Mouse (Mus musculus) left cerebral cortex, postnatal 4 days (tissue): ENCODE measurements around the gene Pard3. TPM values are rescaled to one million over a fixed set of nuclear protein-coding genes. Genes with fewer than 3 reads are reported as not detected.

Experiments
- DNase-seq: peaks from one replicate; pipeline ENCODE4 v3.0.0-alpha.2; 2022
- intact Hi-C: fragments of 180-260 bp; cut with DNase I; formaldehyde crosslinking; loops from one replicate; pipeline ENCODE4 v1.15.1; 2025
- total RNA-seq, 2 experiments: library from RNA; stranded (reverse); gene quantifications; 2 replicates each; pipeline ENCODE4 v1.2.3; 2021

Pard3 gene
- total RNA-seq, 2 experiments from 2014 or later, result 25.5 to 27.0 TPM

GRCm38 (mm10) chr8:127174411-127174810 is 110.7 kb downstream of the Pard3 start:
- DNase-seq, result no peak
- intact Hi-C loops, result no loop called here

- no peak for DNase-seq
- intact Hi-C loops, result loop anchor here (5.0 kb wide), 1 partner anchor 188 kb away; no protein-coding TSS in a partner anchor
These were observed 111.6 kb downstream of the Pard3 start for GRCm38 (mm10) chr8:127175160-127175836.

- intact Hi-C loops, result loop anchor here (5.0 kb wide), 1 partner anchor 191 kb away; no protein-coding TSS in a partner anchor
- DNase-seq, result peak; percentile 31
These were observed 114.9 kb downstream of the Pard3 start for GRCm38 (mm10) chr8:127178634-127179033.

- intact Hi-C loops, result no loop called here
- no peak for DNase-seq
These were observed 117.6 kb downstream of the Pard3 start for GRCm38 (mm10) chr8:127181246-127181645.

- DNase-seq, result no peak
- intact Hi-C loops, result no loop called here
These were observed 118.4 kb downstream of the Pard3 start for GRCm38 (mm10) chr8:127182065-127182464.

- intact Hi-C loops, result no loop called here
- no peak for DNase-seq
These were observed 119.8 kb downstream of the Pard3 start for GRCm38 (mm10) chr8:127183533-127183932.

- intact Hi-C loops, result no loop called here
- DNase-seq, result no peak
These were observed 120.3 kb downstream of the Pard3 start for GRCm38 (mm10) chr8:127184025-127184424.

GRCm38 (mm10) chr8:127185897-127186296 is 122.2 kb downstream of the Pard3 start:
- DNase-seq, result no peak
- intact Hi-C loops, result no loop called here

GRCm38 (mm10) chr8:127188671-127189070 is 125.0 kb downstream of the Pard3 start:
- intact Hi-C loops, result no loop called here
- DNase-seq, result no peak

GRCm38 (mm10) chr8:127190350-127190749 is 126.7 kb downstream of the Pard3 start:
- intact Hi-C loops, result loop anchor here (5.0 kb wide), 1 partner anchor 1302 kb away; no protein-coding TSS in a partner anchor
- DNase-seq, result peak; percentile 56

GRCm38 (mm10) chr8:127191387-127191786 is 127.7 kb downstream of the Pard3 start:
- intact Hi-C loops, result loop anchor here (5.0 kb wide), 1 partner anchor 1301 kb away; no protein-coding TSS in a partner anchor
- peak; percentile 55 for DNase-seq

- intact Hi-C loops, result loop anchor here (2.0 to 5.0 kb wide), 2 partner anchors 1167 to 1300 kb away; partner anchors contain the start of gene Nrp1
- no peak for DNase-seq
These were observed 128.1 kb downstream of the Pard3 start for GRCm38 (mm10) chr8:127191824-127192223.

- intact Hi-C loops, result loop anchor here (2.0 to 5.0 kb wide), 2 partner anchors 1166 to 1300 kb away; partner anchors contain the start of gene Nrp1
- DNase-seq, result no peak
These were observed 128.6 kb downstream of the Pard3 start for GRCm38 (mm10) chr8:127192331-127192730.

GRCm38 (mm10) chr8:127193375-127193774 is 129.7 kb downstream of the Pard3 start:
- no peak for DNase-seq
- intact Hi-C loops, result loop anchor here (2.0 to 5.0 kb wide), 2 partner anchors 1165 to 1299 kb away; partner anchors contain the start of gene Nrp1

GRCm38 (mm10) chr8:127194786-127195407 is 131.2 kb downstream of the Pard3 start:
- intact Hi-C loops, result loop anchor here (5.0 kb wide), 1 partner anchor 1297 kb away; no protein-coding TSS in a partner anchor

GRCm38 (mm10) chr8:127196505-127197265 is 133.0 kb downstream of the Pard3 start:
- intact Hi-C loops, result no loop called here

More at GRCm38 (mm10) chr8:127194786-127195407, 131.2 kb downstream of the Pard3 start:
- DNase-seq, result no peak

GRCm38 (mm10) chr8:127207455-127207854 is 143.8 kb downstream of the Pard3 start:
- no peak for DNase-seq
- intact Hi-C loops, result no loop called here

More at GRCm38 (mm10) chr8:127196505-127197265, 133.0 kb downstream of the Pard3 start:
- no peak for DNase-seq

- DNase-seq, result no peak
- intact Hi-C loops, result no loop called here
These were observed 146.9 kb downstream of the Pard3 start for GRCm38 (mm10) chr8:127210621-127211020.

- intact Hi-C loops, result no loop called here
- no peak for DNase-seq
These were observed 150.6 kb downstream of the Pard3 start for GRCm38 (mm10) chr8:127214338-127214737.

- DNase-seq, result no peak
- intact Hi-C loops, result no loop called here
These were observed 151.2 kb downstream of the Pard3 start for GRCm38 (mm10) chr8:127214748-127215433.
